Mouse (Mus musculus) cortical plate, adult 2 months (tissue): ENCODE data around the gene Thsd7b.

Experiments
- CTCF ChIP-seq: fragments of 200-500 bp; IDR thresholded peaks from 2 replicates; pipeline ENCODE4 v1.5.1; 2011; ENCODE audit warnings: mild to moderate bottlenecking, control low read depth, low read length; ENCODE audit not compliant: insufficient read depth; ENCODE audit errors: extremely low read depth
- POLR2A ChIP-seq: fragments of 200-500 bp; IDR thresholded peaks from 2 replicates; pipeline ENCODE4 v1.6.1; 2011; ENCODE audit warnings: mild to moderate bottlenecking, low read length, control low read depth; ENCODE audit not compliant: insufficient read depth; ENCODE audit errors: extremely low read depth

DNA sequence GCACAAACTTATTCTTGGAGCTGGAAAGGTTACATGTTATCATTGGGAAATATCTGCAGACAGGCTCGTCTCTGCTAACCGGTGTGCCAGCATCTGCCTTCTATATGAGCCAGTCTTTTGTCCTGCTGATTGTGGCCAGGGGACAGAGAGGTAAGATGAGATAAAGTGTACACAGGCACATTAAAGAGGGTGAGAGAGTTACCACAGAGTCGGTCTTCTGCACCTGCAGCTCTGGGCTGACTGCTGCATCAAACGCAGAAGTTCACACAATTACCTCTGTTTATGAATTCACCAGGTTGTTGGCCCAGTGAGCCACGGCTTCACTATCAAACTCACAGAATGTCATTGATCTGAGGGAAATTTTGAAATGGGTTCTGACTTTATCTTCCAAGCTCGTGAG is 896.8 kb downstream of the Thsd7b start:
- TF ChIP-seq POLR2A = no peak
- TF ChIP-seq CTCF = no peak
